Mouse (Mus musculus): ENCODE results near the gene Phpt1.

DNA sequence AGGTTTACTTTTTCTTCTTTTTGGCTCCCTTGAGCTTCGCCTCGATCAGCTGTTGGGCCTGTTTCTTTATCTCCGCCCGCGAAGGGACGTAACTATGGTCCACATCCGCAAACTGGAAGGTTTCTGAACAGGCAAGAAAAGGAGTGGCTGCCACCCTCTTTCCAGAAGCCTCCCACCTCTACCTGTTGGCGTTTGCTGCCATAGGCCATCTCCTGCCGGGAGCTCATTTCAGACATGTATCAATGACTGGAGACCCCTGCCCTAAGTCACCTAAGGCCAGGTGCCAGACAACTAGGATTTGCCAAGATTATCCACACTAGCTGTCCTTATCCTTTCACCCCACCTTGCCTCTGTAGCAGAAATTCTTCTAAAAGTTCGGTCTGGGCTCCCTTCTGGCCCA, 33.6 kb upstream of the Phpt1 start:
- no peak for TF ChIP-seq CTCF (IDR thresholded peaks at IDR 0.05; ENCODE audit: control insufficient read depth, insufficient read depth, low read length)
- TF ChIP-seq POLR2A (IDR thresholded peaks at IDR 0.05; ENCODE audit: borderline replicate concordance, control insufficient read depth, low read depth, low read length): no peak

Data from bone marrow, adult 2 months (tissue).